Mouse (Mus musculus) kidney, postnatal 4 days (tissue): ENCODE results near the gene Cct8l1.

Experiments
- DNase-seq, 2 experiments: peaks; one replicate each; pipeline ENCODE4 v3.0.0; 2021; ENCODE audit warnings: mixed read lengths in 2 of 2

Gene Cct8l1

DNA sequence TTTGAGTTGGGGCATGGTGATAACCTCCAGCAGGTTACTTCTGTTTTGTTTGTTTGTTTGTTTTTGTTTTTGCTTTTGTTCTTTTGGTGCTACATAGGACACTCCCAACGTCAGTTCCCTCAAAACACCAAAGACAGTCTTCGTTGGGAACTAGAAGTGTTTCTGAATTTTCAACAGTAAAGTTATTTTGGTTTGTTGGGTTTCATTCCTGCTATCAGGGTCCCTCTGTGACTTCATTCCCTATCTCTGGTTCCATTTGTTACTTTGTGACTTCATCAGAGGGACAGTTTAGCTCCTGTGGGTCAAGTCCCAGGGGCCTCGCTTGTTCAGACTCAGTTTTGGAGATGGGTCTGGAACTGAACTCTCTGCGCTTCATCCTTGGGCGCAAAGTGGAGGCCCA lies at the start of gene Cct8l1:
Cct8l1 (plus strand) TSS at position 301 of the 400 bp plus-strand sequence.
- no peak for DNase-seq

DNA sequence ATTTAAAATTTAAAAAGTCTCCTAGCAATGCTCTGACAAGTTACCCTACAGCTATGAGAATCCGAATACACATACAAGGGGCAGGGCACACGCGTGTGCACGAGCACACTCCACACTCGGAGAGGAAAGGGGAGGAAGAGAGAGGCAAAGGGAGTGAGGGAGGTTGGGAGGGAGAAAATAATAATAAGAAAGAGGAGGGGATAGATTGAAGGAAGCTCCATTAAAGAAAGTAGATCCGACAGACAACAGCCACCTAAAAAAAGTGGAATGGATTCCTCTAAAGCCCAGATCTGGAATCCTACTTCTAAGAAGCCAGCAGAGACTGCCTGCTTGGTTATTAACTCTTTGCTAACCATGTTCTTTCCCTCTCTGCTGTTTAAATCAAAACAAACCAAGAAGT lies 43.8 kb upstream of the Cct8l1 start:
- peak; percentile 9 to 19 for DNase-seq

DNA sequence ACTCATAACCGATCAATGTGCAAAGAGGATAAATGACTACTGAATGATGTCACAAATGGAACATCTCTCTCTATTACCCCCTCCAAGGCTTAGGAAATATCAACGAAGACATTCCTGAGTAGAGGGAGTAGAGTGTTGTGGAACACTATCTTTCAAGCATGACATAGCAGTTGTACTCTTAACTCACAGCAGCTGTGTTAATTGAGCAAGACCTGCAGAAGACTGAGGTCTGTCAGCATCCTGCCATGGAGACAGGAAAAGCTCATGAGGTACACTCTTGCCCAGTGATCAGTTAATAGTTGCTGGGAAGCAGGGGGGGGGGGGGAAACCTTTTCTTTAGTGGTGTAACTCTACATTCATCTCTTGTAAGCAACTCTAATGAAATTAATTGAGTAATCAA lies 40.1 kb upstream of the Cct8l1 start:
- no peak for DNase-seq

DNA sequence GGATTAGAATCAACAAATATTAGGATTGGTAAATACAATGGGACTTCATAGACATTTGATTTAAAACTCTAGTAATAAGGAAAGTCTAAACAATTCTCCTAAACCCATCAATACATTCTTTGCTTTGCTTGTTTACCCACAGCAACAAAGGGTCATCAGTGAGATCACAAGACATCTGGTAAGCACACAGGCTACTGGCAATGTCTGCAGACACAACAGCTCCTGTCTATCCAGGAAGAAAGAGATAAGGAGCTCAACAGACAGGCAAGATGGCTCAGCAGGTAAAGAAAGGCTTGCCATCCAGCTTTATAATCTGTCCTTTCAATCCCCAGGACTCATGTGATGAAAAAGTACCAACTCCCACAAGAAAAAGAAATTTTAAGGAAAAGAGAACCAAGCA lies 37.0 kb upstream of the Cct8l1 start:
- no peak for DNase-seq

DNA sequence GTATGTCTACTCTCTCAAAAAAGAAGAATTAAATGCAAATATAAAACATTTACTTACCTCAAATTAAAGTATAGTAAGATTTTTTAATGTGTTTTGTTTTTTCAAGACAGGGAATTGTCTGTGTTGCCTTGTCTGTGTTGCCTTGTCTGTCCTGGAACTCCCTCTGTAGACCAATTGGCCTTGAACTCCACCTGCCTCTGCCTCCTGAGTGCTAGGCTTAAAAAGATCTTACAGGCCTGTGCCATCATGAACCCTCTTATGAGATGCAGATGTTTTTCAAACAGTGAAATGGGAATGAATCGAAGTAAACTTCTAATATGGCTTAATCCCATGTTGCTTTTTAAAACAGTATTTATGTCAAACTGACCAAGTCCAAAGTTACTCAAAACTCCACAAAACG lies 19.2 kb upstream of the Cct8l1 start:
- no peak for DNase-seq

DNA sequence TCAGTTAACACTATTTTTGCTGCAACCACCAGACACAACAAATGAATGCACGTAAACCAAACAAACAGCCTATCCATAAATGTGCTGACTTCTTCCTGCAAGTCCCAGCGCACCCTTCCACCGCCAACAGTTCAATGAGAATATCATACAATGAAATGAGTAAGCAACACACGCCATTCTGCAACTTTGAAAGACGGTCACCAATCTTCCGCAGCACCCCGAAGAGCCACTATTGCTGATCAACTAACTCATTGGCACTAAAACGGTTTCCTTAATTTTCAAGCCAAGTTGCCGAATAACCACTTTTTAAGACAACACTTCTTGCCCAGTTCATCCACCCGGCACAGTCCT lies 18.5 kb upstream of the Cct8l1 start:
- DNase-seq: peak in 1 of 2 experiments; percentile 47

DNA sequence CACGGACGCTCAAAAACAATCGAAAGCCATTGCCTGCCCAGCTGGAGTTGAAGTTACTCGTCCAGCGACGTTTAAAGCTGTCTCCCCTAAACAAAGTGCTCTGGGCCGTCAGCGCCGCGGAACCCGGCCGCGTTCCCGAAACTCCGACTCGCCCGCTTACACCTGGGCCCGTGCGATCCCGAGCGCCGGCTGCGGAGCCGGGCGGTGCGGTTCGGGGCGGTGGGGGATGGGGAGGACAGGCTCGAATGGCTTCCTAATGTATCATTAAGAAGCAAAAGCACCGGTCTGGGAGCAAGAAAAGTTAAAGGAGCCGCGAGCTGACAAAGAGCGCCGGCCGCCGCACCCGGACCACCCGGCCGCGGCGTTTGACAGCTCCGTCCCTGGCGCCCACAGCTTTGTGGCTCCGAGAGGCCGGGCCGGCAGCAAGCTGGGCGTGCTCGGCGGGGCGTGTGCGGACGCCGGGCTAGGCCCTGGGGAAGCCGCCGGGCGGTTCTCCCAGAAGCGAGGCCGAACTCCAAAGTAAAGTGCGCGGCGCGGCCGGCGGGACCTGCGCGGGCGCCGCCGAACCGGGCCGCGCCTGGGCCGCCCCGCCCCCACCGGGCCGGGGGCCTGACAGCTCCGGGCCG lies 18.0 kb upstream of the Cct8l1 start:
- peak; percentile 67 to 78 for DNase-seq

DNA sequence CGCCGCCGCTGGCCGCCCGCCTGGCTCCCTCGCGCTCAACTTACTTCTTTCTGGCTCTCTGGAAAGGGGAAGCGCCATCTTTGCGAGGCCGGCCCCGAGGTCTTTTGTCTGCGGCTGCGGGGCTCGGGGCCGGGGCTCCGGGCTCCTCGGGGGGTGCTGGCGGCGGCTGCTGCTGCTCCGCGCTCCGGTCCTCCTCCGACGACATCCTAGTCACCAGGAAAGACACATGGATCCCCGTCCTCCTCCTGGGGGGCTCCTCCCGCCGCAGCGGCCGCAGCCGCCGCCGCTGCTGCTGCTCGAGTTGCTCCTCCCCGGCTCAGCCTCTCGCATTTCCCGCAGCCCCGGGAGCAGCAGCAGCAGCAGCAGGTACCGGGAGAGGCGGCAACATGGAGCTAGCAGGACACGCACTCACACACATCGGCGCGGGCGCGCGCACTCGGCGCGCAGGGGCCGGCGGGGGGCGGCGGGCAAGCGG lies 17.5 kb upstream of the Cct8l1 start, which contains the start of gene Kmt2c:
Kmt2c (minus strand) TSS at position 438 of the 475 bp plus-strand sequence.
- no peak for DNase-seq

DNA sequence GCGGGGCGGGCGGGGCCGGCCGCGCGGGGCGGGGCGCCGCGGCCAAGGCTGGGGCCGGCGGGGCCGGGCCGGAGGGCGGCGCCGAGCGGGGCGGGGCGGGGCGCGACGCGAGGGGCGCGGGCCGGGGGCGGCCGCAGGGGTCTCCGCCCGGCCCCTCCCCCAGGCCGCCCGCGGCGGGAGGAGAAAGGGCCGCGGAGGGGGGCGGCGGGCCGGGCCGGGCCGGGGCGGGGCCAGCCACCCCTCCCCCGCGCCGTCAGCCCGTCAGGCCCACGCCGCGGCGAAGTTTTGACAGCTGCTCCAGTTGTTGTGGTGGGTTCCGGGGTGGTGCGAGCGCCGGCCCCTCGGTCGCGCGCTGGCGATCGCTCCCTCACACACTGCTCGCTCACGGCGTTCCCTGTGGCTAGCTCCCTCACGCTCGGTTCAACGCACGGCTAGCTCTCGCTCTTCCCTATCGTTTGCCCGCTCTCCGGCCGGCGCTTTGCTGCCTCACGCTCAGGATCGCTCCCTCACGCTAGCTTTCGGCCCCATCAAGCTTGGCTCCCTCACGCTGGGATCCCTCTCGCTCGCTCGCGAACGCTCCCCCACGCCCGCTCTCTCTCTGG lies 16.9 kb upstream of the Cct8l1 start:
- DNase-seq: peak; percentile 84 to 90

DNA sequence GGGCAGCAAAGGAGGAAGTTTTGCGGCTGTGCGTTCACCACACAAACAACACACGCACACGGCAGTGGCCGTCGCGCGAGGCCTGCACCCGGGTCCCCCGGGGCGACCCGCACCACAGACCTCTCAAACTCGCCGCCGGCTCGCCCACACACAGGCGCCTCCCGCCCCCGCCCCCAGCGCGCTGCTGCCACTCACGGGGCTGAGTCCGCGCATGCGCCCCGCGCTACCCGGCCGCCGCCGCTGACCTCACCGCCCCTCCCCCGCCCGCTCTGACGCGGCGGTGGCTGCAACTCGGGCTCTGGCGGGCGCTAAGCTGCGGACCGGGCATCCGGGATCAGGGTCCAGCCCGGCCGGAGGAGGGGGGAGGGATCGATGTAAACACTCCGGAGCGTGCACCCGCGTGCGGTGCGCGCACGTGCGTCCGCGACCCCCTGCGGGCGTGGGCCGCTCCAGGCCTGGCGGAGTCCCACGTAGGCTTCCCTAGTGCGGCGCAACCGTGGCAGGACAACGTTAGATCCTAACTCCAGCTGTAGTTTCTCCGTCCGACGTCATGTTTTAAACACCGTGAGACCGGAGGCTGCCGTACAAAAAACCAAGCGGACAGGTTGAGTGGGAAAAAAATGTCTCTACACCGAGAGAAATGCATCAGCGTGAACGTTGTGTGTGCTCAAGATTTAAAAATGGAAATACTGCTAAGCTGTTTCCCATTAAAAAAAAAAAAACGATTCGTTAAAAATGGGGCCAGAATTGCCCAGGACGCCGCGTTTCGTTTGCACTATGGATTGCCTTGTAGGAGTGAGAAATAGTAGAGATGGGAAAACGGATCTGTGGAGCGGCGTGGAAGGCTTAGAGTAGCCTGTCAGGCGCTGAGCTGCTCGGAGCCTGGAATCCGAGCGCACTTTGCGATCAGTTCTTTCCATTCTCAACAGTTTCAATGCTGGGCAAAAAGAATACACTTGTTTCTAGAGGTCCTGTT lies 16.2 kb upstream of the Cct8l1 start:
- peak; percentile 98 to 99 for DNase-seq

DNA sequence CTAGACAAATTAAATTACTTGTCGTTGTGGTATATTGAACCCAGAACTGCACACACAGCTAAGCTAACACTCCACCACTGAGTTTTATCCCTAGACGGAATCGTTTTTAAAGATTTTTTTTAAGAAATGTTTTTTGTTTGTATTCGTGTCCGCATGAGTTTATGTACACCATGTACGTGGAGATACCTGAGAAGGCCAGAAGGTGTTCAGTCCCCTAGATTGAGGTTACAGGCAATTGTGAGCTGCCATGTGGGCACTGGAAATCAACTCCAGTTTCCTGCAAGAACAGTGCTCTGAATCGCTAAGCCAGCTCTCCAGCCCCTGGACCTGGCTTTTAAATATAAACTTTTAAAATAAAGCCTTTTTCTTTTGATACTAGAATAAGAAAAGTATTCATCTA lies 15.2 kb upstream of the Cct8l1 start:
- no peak for DNase-seq

DNA sequence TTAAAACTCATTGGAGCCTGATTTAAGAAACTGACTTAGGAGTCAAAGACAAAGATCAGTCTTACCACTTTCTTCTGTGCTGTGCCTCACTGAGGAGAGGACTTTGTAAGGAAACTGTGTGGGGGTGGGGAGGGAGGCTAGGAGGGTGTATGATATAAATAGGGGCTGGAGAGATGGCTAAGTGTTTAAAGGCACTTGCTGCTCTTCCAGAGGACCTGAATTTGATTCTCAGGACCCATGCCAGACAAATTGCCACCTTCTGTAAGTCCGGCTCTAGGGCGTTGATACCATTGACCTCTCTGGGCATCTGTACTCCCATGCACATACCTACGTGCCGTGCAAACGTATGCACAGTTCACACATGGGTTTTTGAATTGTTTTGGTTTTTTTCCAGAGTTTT lies 9.8 kb upstream of the Cct8l1 start:
- DNase-seq: no peak

DNA sequence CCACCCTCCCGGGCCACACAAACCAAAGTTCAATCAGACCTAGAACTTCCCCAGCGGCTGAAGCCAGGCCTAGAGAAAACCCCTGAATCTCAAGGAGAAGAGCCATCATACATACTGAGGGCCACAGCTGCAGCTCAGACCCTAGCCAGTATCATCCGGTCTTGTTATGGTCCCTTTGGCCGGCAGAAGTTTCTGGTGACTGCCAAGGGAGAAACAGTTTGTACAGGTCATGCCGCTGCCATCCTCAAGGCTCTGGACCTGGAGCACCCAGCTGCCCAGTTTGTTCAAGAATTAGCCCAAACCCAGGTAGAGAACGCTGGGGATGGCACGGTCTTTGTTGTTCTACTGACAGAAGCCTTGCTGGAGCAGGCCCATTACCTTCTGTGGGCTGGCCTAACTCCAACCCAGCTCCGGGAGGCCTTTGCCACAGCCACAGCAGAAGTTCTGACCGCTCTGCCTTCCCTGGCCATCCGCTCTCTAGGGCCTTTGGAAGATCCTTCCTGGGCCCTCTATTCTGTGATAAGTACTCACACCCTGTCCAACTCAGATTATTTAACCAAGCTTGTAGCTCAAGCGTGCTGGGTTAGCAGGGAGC lies 531 bp downstream of the Cct8l1 start:
- no peak for DNase-seq

DNA sequence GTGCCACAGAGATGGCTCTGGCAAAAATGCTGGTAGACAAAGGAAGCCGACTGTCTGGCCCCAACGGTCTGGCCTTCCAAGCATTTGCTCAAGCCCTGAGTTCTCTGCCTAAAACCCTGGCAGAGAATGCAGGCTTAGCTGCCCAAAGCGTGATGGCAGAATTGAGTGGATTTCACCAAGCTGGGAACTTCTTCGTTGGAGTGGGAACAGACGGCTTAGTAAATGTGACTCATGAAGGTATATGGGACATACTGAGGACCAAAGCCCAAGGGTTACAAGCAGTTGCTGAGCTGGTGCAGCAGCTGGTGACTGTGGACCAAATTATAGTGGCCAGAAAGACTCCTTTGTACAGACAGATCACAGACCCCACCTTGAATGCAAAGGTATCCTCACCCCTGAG lies 1.7 kb downstream of the Cct8l1 start:
- no peak for DNase-seq

DNA sequence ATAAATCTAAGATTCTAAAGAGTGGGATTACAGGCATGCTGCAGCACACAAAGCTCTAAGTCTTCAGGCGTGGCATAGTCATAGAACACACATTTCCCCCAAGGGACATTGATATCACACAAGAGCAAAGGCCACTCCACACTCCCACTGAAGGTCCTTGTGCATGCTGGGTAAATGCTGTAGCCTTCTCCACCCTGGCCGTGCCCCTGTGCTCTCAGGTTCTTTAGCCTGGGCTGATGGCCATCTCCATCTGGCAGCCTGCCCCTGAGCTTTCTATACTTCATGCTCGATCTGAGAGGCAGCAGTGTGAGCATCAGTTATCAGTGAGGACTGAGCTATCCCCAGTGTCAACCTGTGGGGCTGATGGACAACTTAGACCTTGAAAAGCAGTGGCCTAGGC lies 4.0 kb downstream of the Cct8l1 start:
- no peak for DNase-seq

DNA sequence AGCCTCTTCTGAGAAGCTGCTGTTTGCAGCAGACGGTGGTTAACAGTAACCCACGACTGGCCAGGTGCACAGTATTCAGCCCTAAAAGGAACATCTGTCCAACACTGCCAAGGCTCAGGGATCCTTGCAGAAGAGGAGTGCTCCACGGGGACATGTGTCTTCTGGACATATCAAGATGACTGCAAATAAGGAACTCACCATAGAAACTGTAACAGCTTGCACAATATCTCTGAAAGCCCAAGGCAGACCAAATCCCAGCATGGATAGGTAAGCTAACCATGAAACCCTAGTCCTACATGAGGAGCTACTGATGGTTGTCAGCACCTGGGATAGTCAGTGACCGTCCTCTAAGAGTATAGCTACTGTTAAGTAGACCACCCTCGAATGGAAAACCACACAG lies 5.6 kb downstream of the Cct8l1 start:
- no peak for DNase-seq

DNA sequence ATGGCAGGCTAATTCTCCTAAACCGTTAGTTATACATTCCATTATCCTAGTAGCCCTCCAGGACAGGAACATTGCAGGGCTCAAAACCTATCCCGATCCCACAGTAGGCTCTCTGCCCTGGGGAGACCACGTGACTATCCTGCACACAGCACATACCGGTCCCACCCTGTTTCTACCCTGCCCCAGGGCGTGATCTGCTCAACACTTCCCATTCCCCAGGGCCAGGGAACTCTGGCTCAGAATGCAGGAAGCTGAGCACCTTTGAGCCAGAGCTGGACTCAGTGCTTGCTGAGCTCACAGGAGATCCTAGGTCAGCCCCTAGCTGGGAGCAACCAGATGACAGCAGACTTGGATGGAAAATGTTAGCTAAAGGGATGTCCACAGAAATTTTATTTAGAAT lies 10.2 kb downstream of the Cct8l1 start:
- peak in 1 of 2 experiments; percentile 4 for DNase-seq

DNA sequence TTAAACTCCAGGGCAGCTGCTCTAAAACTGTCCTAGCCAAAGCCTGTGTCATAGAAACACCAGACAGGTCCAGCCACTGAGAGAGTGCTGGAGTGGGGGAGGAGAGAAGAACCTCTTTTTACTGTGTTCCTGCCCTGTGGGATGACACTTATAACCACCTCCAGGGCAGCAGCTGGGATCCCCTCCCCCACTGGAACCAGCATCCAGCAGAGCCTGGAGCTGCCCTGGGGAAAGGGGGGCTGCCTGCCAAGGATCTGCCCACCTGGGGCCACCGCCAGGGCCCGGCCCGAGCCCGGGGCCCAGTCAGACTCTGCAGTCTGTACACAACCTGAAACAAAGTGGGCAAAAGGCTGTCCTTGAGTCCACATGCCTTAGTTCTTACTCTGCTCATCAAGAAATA lies 11.1 kb downstream of the Cct8l1 start:
- DNase-seq: peak; percentile 10 to 14

DNA sequence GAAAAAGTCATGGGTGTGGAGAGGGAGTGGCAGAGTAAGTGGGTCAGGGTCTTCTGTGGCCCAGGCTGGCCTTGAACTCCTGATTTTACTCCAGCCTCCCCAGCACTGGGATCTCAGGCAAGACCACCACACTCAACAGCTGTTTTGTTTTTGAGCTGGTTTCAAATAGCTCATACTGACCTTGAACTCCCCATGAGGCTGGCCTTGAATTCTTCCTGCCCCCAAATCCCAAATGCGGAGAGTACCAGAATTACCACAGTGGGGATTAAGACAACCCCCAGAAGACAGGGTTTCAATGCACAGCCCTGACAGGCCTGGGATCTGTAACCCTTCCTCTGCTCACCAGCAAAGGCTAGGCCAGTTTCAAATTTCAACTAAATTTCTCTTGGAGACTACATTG lies 12.1 kb downstream of the Cct8l1 start:
- DNase-seq: no peak

DNA sequence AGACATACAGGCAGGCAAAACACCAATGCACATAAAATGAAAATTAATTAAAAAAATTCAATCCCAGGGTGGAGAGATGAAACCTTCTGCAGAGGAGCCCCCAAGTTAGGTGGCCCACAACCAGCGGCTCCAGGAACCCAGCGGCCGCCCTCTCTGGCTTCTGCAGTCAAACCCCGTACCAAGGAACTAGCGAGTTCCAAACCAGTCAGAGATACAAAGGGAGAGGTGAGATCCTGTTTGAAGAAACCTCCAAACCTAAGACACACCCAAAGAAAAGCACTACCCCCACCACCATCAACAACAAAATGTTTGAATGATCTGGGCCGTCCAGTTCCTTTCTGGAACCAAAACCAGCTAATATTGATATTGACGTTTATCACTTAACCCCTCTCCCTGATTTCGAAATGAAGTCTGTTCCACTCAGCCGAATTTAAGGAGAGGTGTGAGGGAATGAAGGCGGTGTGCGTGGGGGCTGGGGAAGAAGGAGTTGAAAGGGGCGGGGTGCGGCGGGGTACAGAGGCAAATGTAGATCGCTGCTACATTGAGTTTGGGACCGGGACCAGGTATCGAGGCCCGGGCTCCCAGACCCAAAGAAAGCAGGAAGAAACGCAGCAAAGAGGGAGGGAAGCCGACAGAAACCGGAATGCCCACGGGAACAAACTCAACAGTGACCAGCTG lies 13.1 kb downstream of the Cct8l1 start:
- DNase-seq: peak; percentile 11 to 12

DNA sequence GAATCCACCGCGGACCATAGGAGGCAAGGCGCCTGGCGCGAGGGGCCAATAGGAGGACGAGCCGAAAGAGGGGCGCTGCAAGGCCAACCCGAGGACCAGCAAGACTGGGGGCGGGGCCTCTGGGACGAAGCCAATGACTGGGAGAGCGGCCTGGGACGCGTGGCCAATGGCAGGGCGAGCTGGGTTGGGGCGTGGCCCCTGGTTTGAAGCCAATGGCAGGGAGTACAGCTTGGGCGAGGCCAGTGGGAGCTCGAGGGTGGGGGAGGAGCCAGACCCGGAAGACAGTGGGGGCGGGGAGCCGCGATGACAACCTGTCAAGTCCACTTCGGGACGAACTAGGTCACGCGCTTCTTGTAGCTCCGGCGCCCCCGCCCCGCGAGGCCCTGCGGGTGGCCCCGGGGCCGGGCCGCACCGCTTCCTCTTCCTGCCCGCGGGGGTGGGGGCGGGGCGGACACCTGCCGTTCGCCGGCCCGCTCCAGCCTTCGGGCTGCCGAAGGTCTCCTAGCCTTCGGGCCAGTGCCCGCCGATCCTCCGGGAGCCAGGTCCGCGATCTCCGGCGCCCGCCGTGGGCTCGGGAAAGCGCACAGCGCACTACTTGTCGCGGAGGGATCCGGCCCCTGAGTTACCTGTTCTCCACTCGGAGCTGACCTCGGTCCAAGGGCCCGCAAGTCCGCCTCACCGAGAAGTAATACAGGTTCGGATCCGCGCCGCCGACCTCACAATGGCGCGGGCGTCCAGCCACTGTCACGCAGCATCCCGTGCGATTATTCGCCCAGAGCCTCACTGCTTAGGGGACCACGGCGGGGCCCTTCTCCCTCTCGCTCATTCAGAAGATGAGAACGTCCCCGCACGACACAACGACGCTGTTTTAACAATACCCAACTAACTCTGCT lies 13.9 kb downstream of the Cct8l1 start:
- DNase-seq: peak; percentile 100

DNA sequence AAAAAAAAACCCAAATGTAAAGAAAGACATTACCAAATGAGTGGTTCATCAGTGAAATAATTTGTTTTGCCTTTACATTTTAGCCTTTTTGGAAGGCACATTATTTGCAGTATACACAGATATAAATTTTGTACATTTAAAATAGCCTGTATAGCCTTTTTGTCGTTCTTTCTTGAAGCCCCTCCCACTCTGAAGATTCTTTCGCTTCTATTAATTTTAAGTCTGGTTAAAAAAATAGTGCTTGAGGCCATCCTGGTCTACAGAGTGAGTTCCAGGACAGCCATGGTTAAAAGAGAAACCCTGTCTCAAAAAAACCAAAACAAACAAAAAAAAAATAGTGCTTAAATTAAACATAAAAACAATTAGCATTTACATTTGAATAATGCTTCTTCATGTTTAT lies 14.8 kb downstream of the Cct8l1 start:
- no peak for DNase-seq
